Mouse (Mus musculus): ENCODE data around the gene Epha6. TPM values are rescaled to one million over a fixed set of nuclear protein-coding genes. Genes with fewer than 3 reads are reported as not detected.

Gene Epha6
- polyA plus RNA-seq, 1 experiment from 2014 or later: 0.33 TPM

DNA sequence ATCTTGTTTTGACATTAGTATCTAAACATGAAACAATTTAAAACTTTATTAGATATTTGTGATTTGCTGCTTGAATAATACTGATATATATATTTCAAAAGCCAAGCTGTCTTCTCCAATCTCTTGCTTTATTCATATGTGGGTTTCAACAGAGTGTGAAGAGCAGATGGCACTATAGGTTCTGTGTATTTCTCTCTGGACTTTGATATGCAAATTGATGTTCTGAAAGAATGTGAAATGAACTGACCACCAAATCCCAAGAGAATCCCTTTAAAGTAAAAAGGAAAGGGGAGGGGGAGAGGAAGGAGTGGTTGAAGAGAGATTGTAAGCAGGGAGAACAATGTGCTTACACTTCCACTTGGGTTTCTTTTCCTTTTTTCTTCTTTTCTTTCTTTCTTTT is 212.4 kb downstream of the Epha6 start:
- Histone ChIP-seq H3K27ac (replicated peaks; ENCODE audit: low read depth, low read length) (no peak overlapping the region), H3K4me1 (ENCODE audit: control insufficient read depth, insufficient read depth, low read length) (no peaks in the 10 kb centered on the region), H3K27me3 (ENCODE audit: control insufficient read depth, insufficient read depth, low read length) (no peaks in the 10 kb centered on the region), H3K4me2 (ENCODE audit: low read depth, severe bottlenecking) (no peak overlapping the region), H3K9ac (ENCODE audit: low read length) (no peak overlapping the region), H3K36me3 (ENCODE audit: control insufficient read depth, insufficient read depth, low read length) (no peaks in the 10 kb centered on the region), H3K4me3 (ENCODE audit: low read depth, low read length) (no peak overlapping the region), H3K9me3 (ENCODE audit: control insufficient read depth, low read length) (no peaks in the 10 kb centered on the region)
- ATAC-seq (ENCODE audit: insufficient number of reproducible peaks, low FRiP score, low TSS enrichment, low read depth) (no peak), DNase-seq (ENCODE audit: low spot score) (no peak)

DNA sequence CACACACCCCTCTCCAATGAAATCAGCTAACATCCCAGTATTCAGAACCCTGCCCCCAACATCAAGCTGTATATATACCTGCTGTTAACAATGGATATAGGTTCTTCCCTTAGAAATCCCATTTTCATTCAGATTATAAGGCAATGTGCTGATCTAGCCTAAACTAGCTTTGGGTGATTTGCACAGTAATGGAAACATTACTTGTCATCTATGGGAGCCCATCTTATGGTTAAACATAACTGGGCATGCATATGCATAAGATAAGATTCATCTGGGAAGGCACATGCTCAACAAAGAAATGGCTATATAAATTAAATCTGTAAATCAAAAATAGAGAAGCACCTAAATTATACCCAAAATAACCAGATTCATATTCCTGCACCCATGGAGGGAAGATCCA is 230.2 kb downstream of the Epha6 start:
- Histone ChIP-seq H3K4me3 (ENCODE audit: low read depth, low read length) (no peak overlapping the region), H3K9me3 (ENCODE audit: control insufficient read depth, low read length) (no peaks in the 10 kb centered on the region), H3K4me2 (ENCODE audit: low read depth, severe bottlenecking) (no peak overlapping the region), H3K9ac (ENCODE audit: low read length) (no peak overlapping the region), H3K4me1 (ENCODE audit: control insufficient read depth, insufficient read depth, low read length) (no peaks in the 10 kb centered on the region), H3K27ac (replicated peaks; ENCODE audit: low read depth, low read length) (no peak overlapping the region), H3K36me3 (ENCODE audit: control insufficient read depth, insufficient read depth, low read length) (no peaks in the 10 kb centered on the region), H3K27me3 (ENCODE audit: control insufficient read depth, insufficient read depth, low read length) (no peaks in the 10 kb centered on the region)
- DNase-seq (ENCODE audit: low spot score) (no peak), ATAC-seq (ENCODE audit: insufficient number of reproducible peaks, low FRiP score, low TSS enrichment, low read depth) (no peak)

DNA sequence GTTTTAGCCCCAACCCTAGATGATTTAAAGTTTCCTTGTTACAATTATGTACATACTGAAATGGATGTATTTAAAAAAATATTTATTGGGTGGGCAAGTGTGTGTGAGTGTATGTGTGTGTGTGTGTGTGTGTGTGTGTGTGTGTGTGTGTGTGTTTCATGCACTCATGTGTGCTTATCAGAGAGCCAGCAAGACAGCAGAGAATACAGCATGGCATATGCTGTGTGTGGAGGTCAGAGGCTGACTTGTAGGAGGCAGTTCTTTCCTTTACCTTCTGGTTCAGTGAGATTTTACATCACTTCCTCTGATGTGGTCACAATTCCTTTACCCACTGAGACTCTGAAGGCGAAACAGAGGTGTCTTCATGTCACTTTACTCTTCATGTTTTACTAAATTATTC is 321.4 kb downstream of the Epha6 start:
- no peaks in the 10 kb centered on the region for H3K27me3 ChIP-seq (ENCODE audit: control insufficient read depth, insufficient read depth, low read length)
- 86% methylated on average over 1 of the region's 1 CpGs for WGBS

DNA sequence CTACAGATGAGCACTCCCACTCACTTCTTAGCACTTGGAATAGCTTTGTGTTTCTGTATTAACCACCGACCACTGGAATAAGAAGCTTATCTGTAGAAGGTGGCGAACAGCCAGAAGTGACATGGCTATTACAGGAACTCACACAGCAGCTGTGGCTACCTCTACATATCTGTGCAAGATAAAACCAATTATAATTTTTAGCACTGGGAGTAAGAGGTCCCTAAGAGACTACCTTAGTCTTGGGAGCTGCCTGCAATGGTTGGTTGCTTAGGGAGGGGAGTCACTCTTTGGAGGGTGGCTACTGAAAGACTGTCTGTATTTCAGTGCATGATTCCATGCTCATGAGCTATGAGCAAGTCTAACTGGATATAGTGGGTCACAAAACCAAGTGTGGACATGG is 331.2 kb downstream of the Epha6 start:
- H3K4me2 ChIP-seq (ENCODE audit: low read depth, severe bottlenecking): no peak overlapping the region
- DNase-seq (ENCODE audit: low spot score) (no peak), ATAC-seq (ENCODE audit: insufficient number of reproducible peaks, low FRiP score, low TSS enrichment, low read depth) (no peak)
- H3K27ac ChIP-seq (replicated peaks; ENCODE audit: low read depth, low read length): no peak overlapping the region
- H3K9me3 ChIP-seq (ENCODE audit: control insufficient read depth, low read length): no peaks in the 10 kb centered on the region
- H3K4me1 ChIP-seq (ENCODE audit: control insufficient read depth, insufficient read depth, low read length): no peaks in the 10 kb centered on the region
- WGBS: 94% methylated on average over 2 of the region's 2 CpGs
- H3K27me3 ChIP-seq (ENCODE audit: control insufficient read depth, insufficient read depth, low read length): no peaks in the 10 kb centered on the region
- H3K9ac ChIP-seq (ENCODE audit: low read length): no peak overlapping the region
- no peak overlapping the region for H3K4me3 ChIP-seq (ENCODE audit: low read depth, low read length)
- H3K36me3 ChIP-seq (ENCODE audit: control insufficient read depth, insufficient read depth, low read length): no peaks in the 10 kb centered on the region

More for the DNA sequence above, 321.4 kb downstream of the Epha6 start:
- no peak overlapping the region for H3K4me3 ChIP-seq (ENCODE audit: low read depth, low read length)
- DNase-seq (ENCODE audit: low spot score) (no peak), ATAC-seq (ENCODE audit: insufficient number of reproducible peaks, low FRiP score, low TSS enrichment, low read depth) (no peak)
- H3K9ac ChIP-seq (ENCODE audit: low read length): no peak overlapping the region
- H3K4me1 ChIP-seq (ENCODE audit: control insufficient read depth, insufficient read depth, low read length): no peaks in the 10 kb centered on the region
- H3K4me2 ChIP-seq (ENCODE audit: low read depth, severe bottlenecking): no peak overlapping the region
- H3K27ac ChIP-seq (replicated peaks; ENCODE audit: low read depth, low read length): no peak overlapping the region
- H3K9me3 ChIP-seq (ENCODE audit: control insufficient read depth, low read length): no peaks in the 10 kb centered on the region
- H3K36me3 ChIP-seq (ENCODE audit: control insufficient read depth, insufficient read depth, low read length): no peaks in the 10 kb centered on the region

DNA sequence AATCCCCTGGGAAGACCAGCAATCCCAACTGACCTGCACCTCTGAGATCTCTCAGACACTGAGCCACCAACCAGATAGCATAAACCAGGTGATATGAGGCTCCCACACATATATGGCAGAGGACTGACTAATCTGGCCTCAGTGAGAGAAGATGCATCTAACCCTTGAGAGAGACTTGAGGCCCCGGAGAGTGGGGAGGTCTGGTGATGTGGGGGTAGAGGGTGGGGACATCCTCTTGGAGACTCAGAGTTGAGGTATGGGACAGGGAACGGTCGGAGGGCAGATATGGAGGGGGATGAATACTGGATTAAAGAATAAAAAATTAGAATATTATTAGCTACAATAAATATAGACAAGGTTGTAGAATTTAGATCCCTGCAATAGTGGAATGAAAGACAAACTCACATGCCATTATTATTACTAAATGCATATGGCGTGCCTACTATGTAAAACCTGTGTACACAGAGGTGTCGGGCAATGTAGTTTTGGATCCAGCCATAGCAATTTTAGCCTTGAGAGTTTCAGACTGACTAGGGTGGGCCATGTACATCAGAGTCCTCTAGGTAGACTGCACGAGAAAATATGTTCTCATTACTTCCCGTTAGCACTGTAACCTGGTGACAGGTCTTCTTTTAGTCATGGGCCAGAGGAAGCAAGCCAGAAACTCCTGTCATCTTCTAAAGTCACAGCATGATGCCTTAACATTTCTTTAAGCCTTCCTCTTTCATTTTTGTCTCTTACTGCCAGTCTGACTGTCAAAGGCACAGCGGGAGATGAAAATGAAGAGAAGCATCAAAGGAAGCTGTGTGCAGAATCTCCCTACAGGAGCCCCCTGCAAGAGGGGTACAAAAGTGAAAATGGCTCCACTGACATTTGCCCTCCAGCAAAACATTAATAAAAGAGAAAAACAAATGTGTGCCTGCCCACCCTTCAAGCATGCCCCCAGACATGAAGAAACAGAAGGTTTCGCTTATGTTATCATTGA is 338.7 kb downstream of the Epha6 start:
- H3K4me1 ChIP-seq (ENCODE audit: control insufficient read depth, insufficient read depth, low read length): no peaks in the 10 kb centered on the region
- H3K4me3 ChIP-seq (ENCODE audit: low read depth, low read length): no peak overlapping the region
- no peak overlapping the region for H3K9ac ChIP-seq (ENCODE audit: low read length)
- H3K27me3 ChIP-seq (ENCODE audit: control insufficient read depth, insufficient read depth, low read length): no peaks in the 10 kb centered on the region
- H3K27ac ChIP-seq (replicated peaks; ENCODE audit: low read depth, low read length): no peak overlapping the region
- H3K4me2 ChIP-seq (ENCODE audit: low read depth, severe bottlenecking): no peak overlapping the region
- no peaks in the 10 kb centered on the region for H3K9me3 ChIP-seq (ENCODE audit: control insufficient read depth, low read length)
- DNase-seq (ENCODE audit: low spot score) (no peak), ATAC-seq (ENCODE audit: insufficient number of reproducible peaks, low FRiP score, low TSS enrichment, low read depth) (no peak)
- no peaks in the 10 kb centered on the region for H3K36me3 ChIP-seq (ENCODE audit: control insufficient read depth, insufficient read depth, low read length)
- WGBS: 79% methylated on average over 9 of the region's 9 CpGs

DNA sequence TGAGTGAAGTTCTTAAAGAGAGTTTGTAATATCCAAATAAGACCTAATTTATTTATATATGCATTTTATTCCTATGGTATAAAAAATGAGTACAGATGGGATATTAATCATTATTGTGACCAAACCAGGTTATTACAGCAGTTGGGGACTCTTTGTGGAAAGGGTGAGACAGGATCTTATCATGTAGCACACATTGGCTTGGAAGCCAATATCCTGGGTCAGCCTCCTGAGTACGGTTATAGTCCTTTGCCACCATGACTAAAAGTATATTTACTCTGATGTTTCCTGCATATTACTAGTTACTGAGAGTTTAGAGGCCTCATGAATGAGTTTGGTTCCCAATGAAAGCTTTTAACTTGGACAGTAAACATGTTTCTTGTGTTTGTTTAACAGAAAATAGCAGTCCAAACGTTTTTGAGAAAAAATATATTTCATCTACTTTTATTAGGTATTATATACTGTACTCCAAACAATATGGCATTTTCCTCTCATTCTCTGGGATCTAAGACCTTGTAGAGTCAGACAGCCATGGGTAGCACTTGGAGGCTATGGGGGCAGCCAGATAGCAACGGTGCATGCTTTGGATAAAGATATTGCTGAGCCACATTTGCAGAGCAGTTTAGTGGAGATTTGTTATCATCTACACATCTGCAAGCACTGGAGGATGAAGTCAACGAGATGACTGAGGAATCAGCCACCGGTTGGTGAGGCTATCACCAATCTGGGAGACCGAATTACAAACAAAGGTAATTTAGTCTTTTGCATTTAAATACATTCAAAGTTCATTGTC is 340.4 kb downstream of the Epha6 start:
- no peak overlapping the region for H3K27ac ChIP-seq (replicated peaks; ENCODE audit: low read depth, low read length)
- H3K4me3 ChIP-seq (ENCODE audit: low read depth, low read length): no peak overlapping the region
- no peak for ATAC-seq (ENCODE audit: insufficient number of reproducible peaks, low FRiP score, low TSS enrichment, low read depth)
- H3K9ac ChIP-seq (ENCODE audit: low read length): no peak overlapping the region
- no peak for DNase-seq (ENCODE audit: low spot score)
- 79% methylated on average over 6 of the region's 6 CpGs for WGBS
- H3K36me3 ChIP-seq (ENCODE audit: control insufficient read depth, insufficient read depth, low read length): no peaks in the 10 kb centered on the region
- H3K9me3 ChIP-seq (ENCODE audit: control insufficient read depth, low read length): no peaks in the 10 kb centered on the region
- H3K27me3 ChIP-seq (ENCODE audit: control insufficient read depth, insufficient read depth, low read length): no peaks in the 10 kb centered on the region
- H3K4me2 ChIP-seq (ENCODE audit: low read depth, severe bottlenecking): no peak overlapping the region
- no peaks in the 10 kb centered on the region for H3K4me1 ChIP-seq (ENCODE audit: control insufficient read depth, insufficient read depth, low read length)

DNA sequence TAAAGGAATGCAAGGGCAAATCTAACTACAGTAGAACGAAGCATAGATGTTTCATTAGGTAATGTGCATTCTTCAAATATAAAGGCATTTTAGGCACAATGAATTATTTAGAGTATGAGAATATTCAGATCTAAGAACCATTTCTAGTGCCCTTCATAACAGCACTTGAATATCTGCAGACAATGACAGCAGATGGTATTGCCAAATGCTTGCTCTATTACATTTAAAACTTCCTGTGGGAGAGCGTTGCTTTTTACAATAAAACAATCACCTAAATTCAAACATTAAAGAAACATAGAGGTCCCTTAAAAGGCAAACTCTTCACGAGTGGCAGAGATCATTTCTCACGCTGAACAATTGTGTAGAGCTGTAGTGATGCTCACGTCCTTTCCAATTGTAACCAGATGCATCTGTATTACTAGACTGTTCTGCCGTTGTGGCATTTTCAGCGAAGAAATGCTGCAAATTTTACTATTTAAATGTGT is 347.1 kb downstream of the Epha6 start:
- 84% methylated on average over 7 of the region's 7 CpGs for WGBS
- no peak for DNase-seq (ENCODE audit: low spot score)
- H3K4me1 ChIP-seq (ENCODE audit: control insufficient read depth, insufficient read depth, low read length): no peaks in the 10 kb centered on the region

DNA sequence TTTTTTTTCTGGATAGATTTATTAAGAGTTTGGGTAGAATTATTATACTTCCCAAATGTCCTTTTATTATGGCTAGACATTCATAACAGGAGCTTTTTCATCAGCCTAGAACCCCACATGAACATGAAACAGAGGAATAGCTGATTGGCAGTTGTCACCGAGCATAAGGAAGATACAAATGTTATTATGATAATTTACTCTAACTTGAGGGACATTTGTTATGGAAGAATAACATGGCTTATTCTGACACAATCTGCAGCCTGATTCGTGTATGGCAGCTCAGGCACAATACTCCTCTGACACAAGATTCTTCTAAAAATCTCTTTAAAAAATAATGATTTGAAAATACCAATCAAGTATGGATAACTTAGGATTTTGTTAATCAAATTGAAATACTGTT is 347.7 kb downstream of the Epha6 start:
- ATAC-seq (ENCODE audit: insufficient number of reproducible peaks, low FRiP score, low TSS enrichment, low read depth) (no peak), DNase-seq (ENCODE audit: low spot score) (no peak)
- Histone ChIP-seq H3K4me2 (ENCODE audit: low read depth, severe bottlenecking) (no peak overlapping the region), H3K4me1 (ENCODE audit: control insufficient read depth, insufficient read depth, low read length) (no peaks in the 10 kb centered on the region), H3K4me3 (ENCODE audit: low read depth, low read length) (no peak overlapping the region), H3K36me3 (ENCODE audit: control insufficient read depth, insufficient read depth, low read length) (no peaks in the 10 kb centered on the region), H3K27ac (replicated peaks; ENCODE audit: low read depth, low read length) (no peak overlapping the region), H3K27me3 (ENCODE audit: control insufficient read depth, insufficient read depth, low read length) (no peaks in the 10 kb centered on the region), H3K9me3 (ENCODE audit: control insufficient read depth, low read length) (no peaks in the 10 kb centered on the region), H3K9ac (ENCODE audit: low read length) (no peak overlapping the region)
- WGBS: 85% methylated on average over 2 of the region's 2 CpGs

More for the DNA sequence above, 347.1 kb downstream of the Epha6 start:
- no peak for ATAC-seq (ENCODE audit: insufficient number of reproducible peaks, low FRiP score, low TSS enrichment, low read depth)
- H3K4me2 ChIP-seq (ENCODE audit: low read depth, severe bottlenecking): no peak overlapping the region
- no peak overlapping the region for H3K9ac ChIP-seq (ENCODE audit: low read length)
- no peaks in the 10 kb centered on the region for H3K9me3 ChIP-seq (ENCODE audit: control insufficient read depth, low read length)
- H3K4me3 ChIP-seq (ENCODE audit: low read depth, low read length): no peak overlapping the region
- H3K27me3 ChIP-seq (ENCODE audit: control insufficient read depth, insufficient read depth, low read length): no peaks in the 10 kb centered on the region
- H3K36me3 ChIP-seq (ENCODE audit: control insufficient read depth, insufficient read depth, low read length): no peaks in the 10 kb centered on the region
- no peak overlapping the region for H3K27ac ChIP-seq (replicated peaks; ENCODE audit: low read depth, low read length)

Measured in limb, embryonic 11.5 days (tissue).